Comparison of ENCODE assay signal across 18 mouse cellular contexts in the genomic region with DNA sequence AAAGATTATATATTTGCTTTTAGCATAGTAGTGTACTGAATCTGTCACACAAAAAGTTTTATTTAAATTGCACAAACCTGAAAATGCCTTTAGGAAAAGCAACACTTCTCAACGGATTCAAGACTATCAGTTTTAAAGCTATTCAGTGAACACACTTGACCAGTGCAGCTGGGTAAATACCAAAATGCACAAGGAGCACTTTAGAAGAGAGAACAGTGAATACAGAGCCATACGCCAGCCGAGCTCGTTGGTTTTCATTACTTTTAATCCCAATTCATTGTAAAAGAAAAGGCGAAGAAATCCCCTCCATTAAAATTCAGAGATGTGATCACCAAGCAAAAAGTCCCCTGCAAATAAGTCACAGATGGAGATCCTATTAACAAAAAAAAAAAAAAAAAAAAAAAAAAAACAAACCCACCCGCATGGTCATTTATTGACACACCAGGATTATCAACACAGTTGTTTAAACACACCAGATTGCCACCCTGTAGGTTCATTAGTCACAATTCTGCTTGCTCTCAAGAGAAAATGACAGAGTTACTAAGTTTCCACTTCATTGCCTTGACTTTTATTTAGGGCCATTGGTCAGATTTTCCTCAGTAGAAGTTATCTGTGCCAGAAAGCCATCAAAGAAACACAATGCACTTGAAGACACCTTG. TPM values are rescaled to one million over a fixed set of nuclear protein-coding genes. Genes with fewer than 3 reads are reported as not detected.
DNase-seq lines count a peak whose midpoint lies in the region; ATAC-seq and TF ChIP-seq lines count a peak whose summit lies in the region.
"Had no signal": no experiment of that assay in that cellular context is flagged by ENCODE, and none has a peak within 500 bp of the region (broad histone marks: within the 10 kb centered on the region; RNA-seq: fewer than 3 reads in every experiment).

No protein-coding gene starts in this region.

- no peak overlapping the region for H3K9ac ChIP-seq in lung, postnatal 0 days (replicated peaks; ENCODE audit: low read depth)
- H3K9ac ChIP-seq in CH12.LX (ENCODE audit: insufficient read depth, low read depth), result peak overlapping the region; percentile 24; the same call in 1 of the 2 replicates
- no peak overlapping the region for H3K9ac ChIP-seq in stomach, postnatal 0 days (ENCODE audit: low read length)
- H3K9ac ChIP-seq: forebrain, embryonic 15.5 days; heart, embryonic 12.5 days; hindbrain, embryonic 14.5 days had no signal

- H3K27me3 ChIP-seq in lung, postnatal 0 days (replicated peaks; ENCODE audit: insufficient read depth, low read length), result no peaks in the 10 kb centered on the region
- no peaks in the 10 kb centered on the region for H3K27me3 ChIP-seq in CH12.LX (replicated peaks)
- H3K27me3 ChIP-seq in stomach, postnatal 0 days (ENCODE audit: control insufficient read depth, insufficient read depth, low read length), result no peaks in the 10 kb centered on the region
- H3K27me3 ChIP-seq: forebrain, embryonic 15.5 days; heart, embryonic 12.5 days had no signal

- TF ChIP-seq EP300 in lung, postnatal 0 days (IDR thresholded peaks at IDR 0.05), result no peak
- no peak for TF ChIP-seq EP300 in CH12.LX (IDR thresholded peaks at IDR 0.05; ENCODE audit: low read length)
- no peak for TF ChIP-seq EP300 in stomach, postnatal 0 days (optimal IDR thresholded peaks at IDR 0.05)

- 55% methylated on average over 6 of the region's 6 CpGs for WGBS in lung, postnatal 0 days
- 58% methylated on average over 6 of the region's 6 CpGs for WGBS in lung, adult 2 months
- WGBS in stomach, postnatal 0 days, result 47% methylated on average over 6 of the region's 6 CpGs

- no peaks in the 10 kb centered on the region for H3K79me2 ChIP-seq in CH12.LX (replicated peaks; ENCODE audit: control insufficient read depth, extremely low read depth, insufficient read depth, poor library complexity, severe bottlenecking)

- no peak overlapping the region for H3K4me3 ChIP-seq in lung, postnatal 0 days (ENCODE audit: low read depth, low read length)
- H3K4me3 ChIP-seq in lung, adult 2 months (replicated peaks; ENCODE audit: extremely low read depth, low read depth, low read length), result no peak overlapping the region
- no peak overlapping the region for H3K4me3 ChIP-seq in CH12.LX (replicated peaks in 1 of 3; ENCODE audit: low read depth in 2 of 3, low read length in 2 of 3, poor library complexity in 1 of 3)
- H3K4me3 ChIP-seq in stomach, postnatal 0 days (ENCODE audit: low read depth, low read length), result no peak overlapping the region
- H3K4me3 ChIP-seq: embryonic facial prominence, embryonic 10.5 days; forebrain, embryonic 15.5 days; heart, embryonic 12.5 days; hindbrain, embryonic 10.5 days had no signal

- no peak for TF ChIP-seq POLR2A in lung, adult 2 months (IDR thresholded peaks at IDR 0.05; ENCODE audit: borderline replicate concordance, extremely low read depth, low read depth, low read length)
- TF ChIP-seq POLR2A in CH12.LX (IDR thresholded peaks at IDR 0.05; ENCODE audit: low read depth, low read length), result no peak

- H3K4me1 ChIP-seq in lung, postnatal 0 days (ENCODE audit: insufficient read depth, low read depth, low read length), result no peaks in the 10 kb centered on the region
- no peaks in the 10 kb centered on the region for H3K4me1 ChIP-seq in lung, adult 2 months (ENCODE audit: control insufficient read depth, insufficient read depth, low read length)
- peaks cover 20 to 75% of the 10 kb centered on the region in 2 experiments for H3K4me1 ChIP-seq in CH12.LX (ENCODE audit: control insufficient read depth in 1 of 2, insufficient read depth in 2 of 2)
- H3K4me1 ChIP-seq in stomach, postnatal 0 days (replicated peaks; ENCODE audit: control insufficient read depth, insufficient read depth), result no peaks in the 10 kb centered on the region
- H3K4me1 ChIP-seq: embryonic facial prominence, embryonic 10.5 days; forebrain, embryonic 15.5 days; heart, embryonic 12.5 days; hindbrain, embryonic 10.5 days had no signal

- no peak for ATAC-seq in lung, postnatal 0 days
- 0 out of 2 replicates have a peak, but pooled peaks have one; percentile 38 for ATAC-seq in stomach, postnatal 0 days (ENCODE audit: low FRiP score, low TSS enrichment)
- ATAC-seq: forebrain, embryonic 15.5 days had no signal

- no peaks in the 10 kb centered on the region for H3K36me3 ChIP-seq in lung, postnatal 0 days (ENCODE audit: insufficient read depth, low read length)
- H3K36me3 ChIP-seq in CH12.LX (replicated peaks in 1 of 2; ENCODE audit: control insufficient read depth in 1 of 2, insufficient read depth in 1 of 2, low read length in 1 of 2), result no peaks in the 10 kb centered on the region
- H3K36me3 ChIP-seq in stomach, postnatal 0 days (ENCODE audit: control insufficient read depth, insufficient read depth, low read length), result no peaks in the 10 kb centered on the region
- H3K36me3 ChIP-seq: embryonic facial prominence, embryonic 10.5 days; forebrain, embryonic 15.5 days; heart, embryonic 12.5 days; hindbrain, embryonic 10.5 days had no signal

- H3K27ac ChIP-seq in lung, postnatal 0 days (ENCODE audit: low read length), result no peak overlapping the region
- no peak overlapping the region for H3K27ac ChIP-seq in CH12.LX (ENCODE audit: insufficient read depth, low read depth)
- no peak overlapping the region for H3K27ac ChIP-seq in stomach, postnatal 0 days (replicated peaks)
- H3K27ac ChIP-seq: embryonic facial prominence, embryonic 10.5 days; forebrain, embryonic 15.5 days; hindbrain, embryonic 10.5 days; hindbrain, embryonic 14.5 days had no signal

- no peaks in the 10 kb centered on the region for H3K9me3 ChIP-seq in lung, postnatal 0 days (ENCODE audit: low read length)
- H3K9me3 ChIP-seq in CH12.LX (replicated peaks; ENCODE audit: low read length), result no peaks in the 10 kb centered on the region
- H3K9me3 ChIP-seq in stomach, postnatal 0 days (ENCODE audit: control insufficient read depth, low read length), result no peaks in the 10 kb centered on the region
- H3K9me3 ChIP-seq: embryonic facial prominence, embryonic 10.5 days; forebrain, embryonic 15.5 days; heart, embryonic 12.5 days; hindbrain, embryonic 10.5 days had no signal

- TF ChIP-seq CTCF in lung, postnatal 0 days (IDR thresholded peaks at IDR 0.05), result no peak
- no peak for TF ChIP-seq CTCF in lung, adult 2 months (IDR thresholded peaks at IDR 0.05; ENCODE audit: insufficient read depth, low read length)
- TF ChIP-seq CTCF in CH12.LX (conservative IDR thresholded peaks at IDR 0.05 in 1 of 2, IDR thresholded peaks at IDR 0.05 in 1 of 2; ENCODE audit: low read depth in 2 of 2, low read length in 2 of 2), result no peak
- TF ChIP-seq CTCF in stomach, postnatal 0 days (IDR thresholded peaks at IDR 0.05; ENCODE audit: low read depth), result no peak

- in situ Hi-C loops in CH12.LX (cut with MboI; ENCODE audit: low pct_ligation_motif_present, low pct_unique_long_range_greater_than_20kb, low sequenced_read_pairs), result no loop called here

- H3K4me2 ChIP-seq in lung, postnatal 0 days (replicated peaks; ENCODE audit: low read depth, low read length), result no peak overlapping the region
- H3K4me2 ChIP-seq in CH12.LX (ENCODE audit: insufficient read depth, low read depth, poor library complexity, severe bottlenecking), result no peak overlapping the region
- H3K4me2 ChIP-seq in stomach, postnatal 0 days (replicated peaks; ENCODE audit: low read depth), result no peak overlapping the region
- H3K4me2 ChIP-seq: forebrain, embryonic 15.5 days; heart, embryonic 12.5 days; hindbrain, embryonic 14.5 days had no signal

- DNase-seq in heart, adult 11 months, result peak; percentile 6
- DNase-seq in heart, adult 18-20 months, result no peak
- peak; percentile 11 for DNase-seq in lung, postnatal 0 days (ENCODE audit: low spot score)
- no peak for DNase-seq in lung, adult 2 months
- DNase-seq in CH12.LX (ENCODE audit: extremely low read depth), result no peak
- DNase-seq in stomach, postnatal 0 days (ENCODE audit: low spot score), result no peak
- DNase-seq in spleen, postnatal 10 days (ENCODE audit: low spot score in 2 of 2), result no peak
- DNase-seq: adrenal gland, adult 2 months; adrenal gland, postnatal 25 days; cerebellum, adult 2 months; cerebellum, postnatal 10 days; gastrocnemius, postnatal 10 days had no signal

- dilution Hi-C loops in CH12.LX (cut with MboI; ENCODE audit: extremely low pct_ligation_motif_present, extremely low pct_unique_long_range_greater_than_20kb, low sequenced_read_pairs), result no loop called here

- no peak for TF ChIP-seq RAD21 in CH12.LX (IDR thresholded peaks at IDR 0.05; ENCODE audit: low read depth, low read length)

TF ChIP-seq in CH12.LX, 34 proteins besides CTCF, POLR2A, EP300 and RAD21:
- TF ChIP-seq ELF1 (IDR thresholded peaks at IDR 0.05; ENCODE audit: low read depth, low read length) (no peak), MAZ (IDR thresholded peaks at IDR 0.05; ENCODE audit: low read depth, low read length) (no peak), ZNF384 (IDR thresholded peaks at IDR 0.05; ENCODE audit: low read depth, low read length) (peak; percentile 83; the same call in 1 of the 2 replicates), PAX5 (IDR thresholded peaks at IDR 0.05; ENCODE audit: low read length) (no peak), JUN (IDR thresholded peaks at IDR 0.05; ENCODE audit: insufficient read depth, low read depth, low read length) (no peak)

RNA-seq across cellular contexts. Expression of a gene that starts 6.1 kb away (rescaled TPM):
- total RNA-seq in heart, adult 18-20 months (2021), result 1 to 10 TPM; 2.5 to 3.3 TPM
- polyA plus RNA-seq in lung, postnatal 0 days (2015; fragmentation: Nextera tagmentation; extraction: Ambion mirVana), result 7.9 and 9.2 TPM in 2 replicates
- polyA plus RNA-seq in lung, adult 2 months (2012; rRNA removed), result 4.1 and 5.3 TPM in 2 replicates
- total RNA-seq in CH12.LX (2012; rRNA removed) (17.0 and 20.4 TPM in 2 replicates), CH12.LX (2014; rRNA removed) (34.8 and 36.6 TPM in 2 replicates)
- 25.3 and 26.6 TPM in 2 replicates for polyA plus RNA-seq in CH12.LX (2012; ENCODE audit: insufficient read length, low read depth)
- 7.9 TPM in 2 replicates for polyA plus RNA-seq in stomach, postnatal 0 days (2015; fragmentation: Nextera tagmentation; extraction: Ambion mirVana)

RNA-seq across cellular contexts. Expression of a gene that starts 39.4 kb away (rescaled TPM):
- total RNA-seq in heart, adult 18-20 months (2021), result under 1 TPM; 0.05 to 0.13 TPM
- 0.23 and 0.29 TPM in 2 replicates for polyA plus RNA-seq in lung, postnatal 0 days (2015; fragmentation: Nextera tagmentation; extraction: Ambion mirVana)
- 0.28 and 0.53 TPM in 2 replicates for polyA plus RNA-seq in lung, adult 2 months (2012; rRNA removed)
- 0.38 and 0.68 TPM in 2 replicates for total RNA-seq in CH12.LX (2012; rRNA removed)
- 0.16 and 0.23 TPM in 2 replicates for total RNA-seq in CH12.LX (2014; rRNA removed)
- polyA plus RNA-seq in CH12.LX (2012; ENCODE audit: insufficient read length, low read depth), result 0.24 and 0.29 TPM in 2 replicates
- 2.2 and 2.4 TPM in 2 replicates for polyA plus RNA-seq in stomach, postnatal 0 days (2015; fragmentation: Nextera tagmentation; extraction: Ambion mirVana)
- polyA plus RNA-seq: C2C12; cerebellum, adult 2 months had no signal

Comparison
In these comparisons a context has a peak if more than half of its experiments do, and no peak if none do; other contexts are left out.
1. DNase-seq: peak in heart, adult 11 months (single experiment) and lung, postnatal 0 days (single experiment); none in heart, adult 18-20 months (0 of 2), lung, adult 2 months (single experiment), CH12.LX (single experiment), stomach, postnatal 0 days (single experiment) and spleen, postnatal 10 days (0 of 2).